8 mouse cellular contexts compared by ENCODE assay signal in genomic region chr17:27151411-27151810, GRCm38 (mm10). TPM values are rescaled to one million over a fixed set of nuclear protein-coding genes. Genes with fewer than 3 reads are reported as not detected.
DNase-seq lines count a peak whose midpoint lies in the region; ATAC-seq and TF ChIP-seq lines count a peak whose summit lies in the region.

No protein-coding gene starts in this region.

- H3K27ac ChIP-seq in hindbrain, postnatal 0 days = no peak overlapping the region
- H3K27ac ChIP-seq in hindbrain, embryonic 11.5 days (ENCODE audit: low read depth, low read length) = no peak overlapping the region
- H3K27ac ChIP-seq in midbrain, embryonic 14.5 days (replicated peaks; ENCODE audit: low read depth, low read length) = no peak overlapping the region

- no peak overlapping the region for H3K9ac ChIP-seq in hindbrain, postnatal 0 days (replicated peaks; ENCODE audit: low read length)
- H3K9ac ChIP-seq in hindbrain, embryonic 11.5 days (ENCODE audit: low read depth, low read length) = no peak overlapping the region
- no peak overlapping the region for H3K9ac ChIP-seq in midbrain, embryonic 14.5 days (replicated peaks; ENCODE audit: low read length)

- no peaks in the 10 kb centered on the region for H3K9me3 ChIP-seq in hindbrain, postnatal 0 days (ENCODE audit: low read length)
- no peaks in the 10 kb centered on the region for H3K9me3 ChIP-seq in hindbrain, embryonic 11.5 days (ENCODE audit: control insufficient read depth, low read length)
- no peaks in the 10 kb centered on the region for H3K9me3 ChIP-seq in midbrain, embryonic 14.5 days (ENCODE audit: control insufficient read depth, low read length)

- TF ChIP-seq CTCF in hindbrain, postnatal 0 days (IDR thresholded peaks at IDR 0.05; ENCODE audit: low read depth) = peak; percentile 54

- H3K4me2 ChIP-seq in hindbrain, postnatal 0 days (ENCODE audit: low read depth, low read length) = no peak overlapping the region
- no peak overlapping the region for H3K4me2 ChIP-seq in hindbrain, embryonic 11.5 days (replicated peaks; ENCODE audit: low read depth, low read length)
- no peak overlapping the region for H3K4me2 ChIP-seq in midbrain, embryonic 14.5 days (ENCODE audit: low read length)

- H3K36me3 ChIP-seq in hindbrain, postnatal 0 days (ENCODE audit: insufficient read depth, low read length) = no peaks in the 10 kb centered on the region
- no peaks in the 10 kb centered on the region for H3K36me3 ChIP-seq in hindbrain, embryonic 11.5 days (ENCODE audit: control insufficient read depth, insufficient read depth, low read length)
- no peaks in the 10 kb centered on the region for H3K36me3 ChIP-seq in midbrain, embryonic 14.5 days (ENCODE audit: control insufficient read depth, insufficient read depth, low read length)

- H3K27me3 ChIP-seq in hindbrain, postnatal 0 days (ENCODE audit: insufficient read depth, low read length) = no peaks in the 10 kb centered on the region
- H3K27me3 ChIP-seq in hindbrain, embryonic 11.5 days (ENCODE audit: control insufficient read depth, insufficient read depth, low read length) = no peaks in the 10 kb centered on the region
- no peaks in the 10 kb centered on the region for H3K27me3 ChIP-seq in midbrain, embryonic 14.5 days (ENCODE audit: control insufficient read depth, insufficient read depth, low read length)

- DNase-seq in hindbrain, postnatal 0 days (ENCODE audit: low spot score) = no peak
- no peak for DNase-seq in hindbrain, embryonic 11.5 days (ENCODE audit: low spot score)
- peak; percentile 62 to 66 for DNase-seq in B cell, adult 2 months
- DNase-seq in NIH3T3 (ENCODE audit: low read depth) = peak; percentile 60
- no peak for DNase-seq in left cerebral cortex, adult 9 months (ENCODE audit: low spot score in 2 of 2)
- DNase-seq in midbrain, embryonic 14.5 days = no peak
- DNase-seq in adrenal gland, adult 18-20 months (ENCODE audit: low spot score in 2 of 2) = no peak

- peaks cover 20% of the 10 kb centered on the region for H3K4me1 ChIP-seq in hindbrain, postnatal 0 days (ENCODE audit: insufficient read depth, low read length)
- H3K4me1 ChIP-seq in hindbrain, embryonic 11.5 days (replicated peaks; ENCODE audit: control insufficient read depth, insufficient read depth, low read length) = no peaks in the 10 kb centered on the region; the same call in 1 of the 2 replicates
- H3K4me1 ChIP-seq in midbrain, embryonic 14.5 days (ENCODE audit: control insufficient read depth, insufficient read depth, low read length) = peaks cover 12% of the 10 kb centered on the region

- H3K4me3 ChIP-seq in hindbrain, postnatal 0 days (ENCODE audit: low read length) = no peak overlapping the region
- no peak overlapping the region for H3K4me3 ChIP-seq in hindbrain, embryonic 11.5 days (ENCODE audit: low read depth, low read length)
- no peak overlapping the region for H3K4me3 ChIP-seq in midbrain, embryonic 14.5 days (replicated peaks; ENCODE audit: low read depth, low read length)

- WGBS in hindbrain, postnatal 0 days = 70% methylated on average over 8 of the region's 8 CpGs
- 71% methylated on average over 8 of the region's 8 CpGs for WGBS in hindbrain, embryonic 11.5 days
- 70% methylated on average over 8 of the region's 8 CpGs for WGBS in midbrain, embryonic 14.5 days

- no peak for ATAC-seq in hindbrain, postnatal 0 days
- no peak for ATAC-seq in hindbrain, embryonic 11.5 days (ENCODE audit: low FRiP score)
- ATAC-seq in megakaryocyte progenitor cell, adult 5-6 weeks (replicated peaks; ENCODE audit: poor library complexity) = peak; percentile 40; the same call in 1 of the 2 replicates
- ATAC-seq in midbrain, embryonic 14.5 days (ENCODE audit: low FRiP score, low TSS enrichment) = no peak

RNA-seq across cellular contexts. Expression of gene Ip6k3, which starts 16.2 kb away (rescaled TPM):
- 0.47 TPM in 1 of 2 replicates, not detected in the other for total RNA-seq in hindbrain, postnatal 0 days (2014; rRNA removed)
- polyA plus RNA-seq in hindbrain, postnatal 0 days (2015; fragmentation: Nextera tagmentation; extraction: Ambion mirVana) = 0.31 and 0.37 TPM in 2 replicates
- polyA plus RNA-seq in hindbrain, embryonic 11.5 days (2014; fragmentation: Nextera tagmentation; extraction: Ambion mirVana) = 0.23 and 0.49 TPM in 2 replicates
- not detected in 2 replicates for total RNA-seq in megakaryocyte progenitor cell, adult 5-6 weeks (2015)
- not detected in 2 replicates for total RNA-seq in megakaryocyte progenitor cell, adult 5-6 weeks (2017)
- polyA plus RNA-seq in midbrain, embryonic 14.5 days (2014; fragmentation: Nextera tagmentation; extraction: Ambion mirVana) = 0.20 and 0.36 TPM in 2 replicates
- total RNA-seq in adrenal gland, adult 18-20 months (2021) = 1 to 10 TPM in 1 of 2 experiments, under 1 TPM in 1; 0.60 to 2.2 TPM

RNA-seq across cellular contexts. Expression of gene Uqcc2, which starts 17.7 kb away (rescaled TPM):
- total RNA-seq in hindbrain, postnatal 0 days (2014; rRNA removed) = 230 and 283 TPM in 2 replicates
- 427 and 445 TPM in 2 replicates for polyA plus RNA-seq in hindbrain, postnatal 0 days (2015; fragmentation: Nextera tagmentation; extraction: Ambion mirVana)
- 326 and 345 TPM in 2 replicates for polyA plus RNA-seq in hindbrain, embryonic 11.5 days (2014; fragmentation: Nextera tagmentation; extraction: Ambion mirVana)
- total RNA-seq in megakaryocyte progenitor cell, adult 5-6 weeks (2015) = 134 and 138 TPM in 2 replicates
- total RNA-seq in megakaryocyte progenitor cell, adult 5-6 weeks (2017) = 154 and 170 TPM in 2 replicates
- 353 and 471 TPM in 2 replicates for polyA plus RNA-seq in midbrain, embryonic 14.5 days (2014; fragmentation: Nextera tagmentation; extraction: Ambion mirVana)
- 100 to 1,000 TPM; 266 to 331 TPM for total RNA-seq in adrenal gland, adult 18-20 months (2021)

RNA-seq across cellular contexts. Expression of gene Lemd2, which starts 52.9 kb away (rescaled TPM):
- 100 and 112 TPM in 2 replicates for total RNA-seq in hindbrain, postnatal 0 days (2014; rRNA removed)
- 17.5 and 18.4 TPM in 2 replicates for polyA plus RNA-seq in hindbrain, postnatal 0 days (2015; fragmentation: Nextera tagmentation; extraction: Ambion mirVana)
- 12.4 and 16.5 TPM in 2 replicates for polyA plus RNA-seq in hindbrain, embryonic 11.5 days (2014; fragmentation: Nextera tagmentation; extraction: Ambion mirVana)
- 12.1 and 13.0 TPM in 2 replicates for total RNA-seq in megakaryocyte progenitor cell, adult 5-6 weeks (2015)
- total RNA-seq in megakaryocyte progenitor cell, adult 5-6 weeks (2017) = 21.4 and 21.8 TPM in 2 replicates
- polyA plus RNA-seq in midbrain, embryonic 14.5 days (2014; fragmentation: Nextera tagmentation; extraction: Ambion mirVana) = 20.8 and 30.7 TPM in 2 replicates
- total RNA-seq in adrenal gland, adult 18-20 months (2021) = 10 to 100 TPM; 60.5 to 72.7 TPM

Comparison
In these comparisons a context has a peak if more than half of its experiments do, and no peak if none do; other contexts are left out.
1. DNase-seq: peak in B cell, adult 2 months (2 of 2) and NIH3T3 (single experiment); none in hindbrain, postnatal 0 days (single experiment), hindbrain, embryonic 11.5 days (single experiment), left cerebral cortex, adult 9 months (0 of 2), midbrain, embryonic 14.5 days (single experiment) and adrenal gland, adult 18-20 months (0 of 2).